Mouse (Mus musculus) lung, postnatal 0 days (tissue): ENCODE results near the gene Cir1. TPM values are rescaled to one million over a fixed set of nuclear protein-coding genes. Genes with fewer than 3 reads are reported as not detected.

Source experiments
- ATAC-seq: fragments of 200-750 bp; cut with Nextera tagmentation; 2 replicates; pipeline ENCODE4 v1.8.0; 2017; ENCODE audit warnings: moderate library complexity
- DNase-seq: peaks from one replicate; pipeline ENCODE4 v3.0.0-alpha.2; 2016; ENCODE audit warnings: low spot score
- H3K27ac ChIP-seq: fragments of 300-500 bp; sonication (generic); 2 replicates; pipeline ENCODE4 v1.5.1; 2014; ENCODE audit warnings: antibody characterized with exemption, mild to moderate bottlenecking, low read length, mixed read lengths
- H3K27me3 ChIP-seq: fragments of 300-500 bp; sonication (generic); replicated peaks from 2 replicates; pipeline ENCODE4 v1.6.1; 2014; ENCODE audit warnings: low read length, mixed read lengths; ENCODE audit not compliant: insufficient read depth
- H3K36me3 ChIP-seq: fragments of 300-500 bp; sonication (generic); 2 replicates; pipeline ENCODE4 v1.6.1; 2014; ENCODE audit warnings: low read length, mixed read lengths; ENCODE audit not compliant: insufficient read depth
- H3K4me1 ChIP-seq: fragments of 300-500 bp; sonication (generic); 2 replicates; pipeline ENCODE4 v1.6.1; 2014; ENCODE audit warnings: antibody characterized with exemption, low read depth, low read length, mixed read lengths; ENCODE audit not compliant: insufficient read depth
- H3K4me2 ChIP-seq: fragments of 300-500 bp; sonication (generic); replicated peaks from 2 replicates; pipeline ENCODE4 v1.6.1; 2014; ENCODE audit warnings: low read depth, mild to moderate bottlenecking, low read length, moderate library complexity, mixed read lengths
- H3K4me3 ChIP-seq: fragments of 300-500 bp; sonication (generic); 2 replicates; pipeline ENCODE4 v1.5.1; 2014; ENCODE audit warnings: low read depth, low read length
- H3K9ac ChIP-seq: fragments of 300-500 bp; sonication (generic); replicated peaks from 2 replicates; pipeline ENCODE4 v1.6.1; 2014; ENCODE audit warnings: low read depth, mild to moderate bottlenecking
- H3K9me3 ChIP-seq: fragments of 300-500 bp; sonication (generic); 2 replicates; pipeline ENCODE4 v1.6.1; 2016; ENCODE audit warnings: low read length, mixed read lengths
- CTCF ChIP-seq: IDR thresholded peaks from 2 replicates; pipeline ENCODE4 v1.5.1; 2016; ENCODE audit warnings: antibody characterized with exemption, mild to moderate bottlenecking
- EP300 ChIP-seq: IDR thresholded peaks from 2 replicates; pipeline ENCODE4 v1.6.1; 2016; ENCODE audit warnings: antibody characterized with exemption, mild to moderate bottlenecking, control low read depth
- WGBS: fragments of 180-500 bp; shearing (Covaris S2); extraction: QIAGEN DNeasy Blood & Tissue Kit; methylation state at CpG from one replicate; pipeline ENCODE4 v1.1.7; 2014; 5-methylcytosine and 5-hydroxymethylcytosine counted together
- polyA plus RNA-seq: library from polyadenylated mRNA; unstranded; fragments of >200 nt; fragmentation: Nextera tagmentation; extraction: Ambion mirVana; gene quantifications from 2 replicates; pipeline ENCODE4 v1.2.1, GENCODE M21; 2015

Cir1 gene
- polyA plus RNA-seq, 1 experiment from 2014 or later, result 39.3 TPM

DNA sequence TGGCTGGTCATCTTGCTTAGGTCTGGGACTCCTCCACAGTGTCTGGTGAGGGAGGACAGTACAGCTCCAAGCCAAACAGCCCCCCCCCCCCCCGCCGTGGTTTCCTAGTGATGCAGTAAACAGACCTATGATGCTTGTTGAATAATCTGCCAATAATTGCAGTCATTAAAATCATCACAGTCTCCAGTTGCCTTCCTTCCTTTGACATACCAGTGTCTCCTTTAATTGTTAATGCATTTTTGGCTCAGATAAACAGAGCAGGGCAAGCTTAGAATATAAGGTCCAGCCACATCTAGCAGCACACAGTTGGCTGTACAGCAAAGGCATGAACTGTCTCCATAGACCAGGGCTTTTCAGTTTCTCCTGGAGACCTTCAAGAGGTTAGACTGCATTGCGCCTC lies 45.3 kb downstream of the Cir1 start:
- ATAC-seq, result no peak

DNA sequence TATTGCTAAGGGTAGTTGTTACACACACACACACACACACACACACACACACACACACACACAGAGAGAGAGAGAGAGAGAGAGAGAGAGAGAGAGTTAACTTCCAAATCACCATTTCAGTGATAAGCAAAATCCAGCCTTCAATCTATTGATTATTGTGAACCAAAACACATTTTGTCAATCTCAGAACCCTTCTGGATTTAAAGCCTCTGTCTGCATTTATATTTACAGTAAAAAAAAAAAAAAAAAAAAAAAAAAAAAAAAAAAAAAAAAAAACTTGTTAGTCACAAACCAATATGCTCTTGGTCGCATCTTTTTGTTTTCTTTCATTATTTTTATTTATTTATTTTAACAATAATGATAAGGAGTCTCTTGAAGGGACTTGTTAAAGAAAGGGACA lies 45.9 kb downstream of the Cir1 start:
- Histone ChIP-seq H3K4me2 (no peak overlapping the region), H3K4me3 (no peak overlapping the region), H3K9me3 (no peaks in the 10 kb centered on the region), H3K27me3 (peaks cover 60% of the 10 kb centered on the region), H3K27ac (no peak overlapping the region), H3K36me3 (no peaks in the 10 kb centered on the region), H3K9ac (no peak overlapping the region), H3K4me1 (peaks cover 13% of the 10 kb centered on the region; the same call in 1 of the 2 replicates)
- no peak for DNase-seq
- ATAC-seq, result no peak
- TF ChIP-seq CTCF (no peak), EP300 (no peak)
- WGBS, result 32% methylated on average over 1 of the region's 1 CpGs

More for the DNA sequence above, 45.3 kb downstream of the Cir1 start:
- Histone ChIP-seq H3K27ac (no peak overlapping the region), H3K9ac (no peak overlapping the region), H3K4me2 (no peak overlapping the region), H3K4me1 (peaks cover 16% of the 10 kb centered on the region; the same call in 1 of the 2 replicates), H3K27me3 (peaks cover 62% of the 10 kb centered on the region), H3K9me3 (no peaks in the 10 kb centered on the region), H3K4me3 (no peak overlapping the region), H3K36me3 (no peaks in the 10 kb centered on the region)
- no peak for TF ChIP-seq CTCF
- TF ChIP-seq EP300, result no peak
- no peak for DNase-seq
- 14% methylated on average over 3 of the region's 3 CpGs for WGBS

DNA sequence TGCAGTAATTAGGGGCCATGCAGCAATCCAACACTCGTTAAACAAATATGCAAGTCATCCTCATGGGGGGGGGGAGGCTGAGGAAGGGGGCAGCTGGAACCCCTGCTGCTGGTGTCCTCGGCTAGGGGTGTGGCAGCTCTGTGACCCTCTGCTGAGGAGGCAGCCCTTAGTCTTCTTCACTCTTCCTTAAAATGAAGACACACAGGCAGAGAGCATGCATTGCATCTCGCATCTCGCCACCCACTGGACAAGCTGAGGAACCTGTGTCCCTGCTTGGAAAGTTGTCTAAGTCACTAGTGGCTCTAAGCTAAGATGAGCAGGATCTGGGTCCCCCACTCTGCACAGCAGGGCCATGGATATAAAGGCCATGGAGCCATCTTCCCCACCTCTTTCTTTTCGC lies 46.5 kb downstream of the Cir1 start:
- WGBS, result 8% methylated on average over 5 of the region's 5 CpGs
- H3K4me1 ChIP-seq, result peaks cover 12% of the 10 kb centered on the region; the same call in 1 of the 2 replicates
- H3K9me3 ChIP-seq, result no peaks in the 10 kb centered on the region
- H3K36me3 ChIP-seq, result no peaks in the 10 kb centered on the region
- H3K27me3 ChIP-seq, result peaks cover 54% of the 10 kb centered on the region
- ATAC-seq (no peak), DNase-seq (no peak)
- no peak overlapping the region for H3K4me2 ChIP-seq
- TF ChIP-seq CTCF (peak; percentile 38; the same call in 1 of the 2 replicates), EP300 (no peak)
- H3K4me3 ChIP-seq, result no peak overlapping the region
- no peak overlapping the region for H3K9ac ChIP-seq
- no peak overlapping the region for H3K27ac ChIP-seq

DNA sequence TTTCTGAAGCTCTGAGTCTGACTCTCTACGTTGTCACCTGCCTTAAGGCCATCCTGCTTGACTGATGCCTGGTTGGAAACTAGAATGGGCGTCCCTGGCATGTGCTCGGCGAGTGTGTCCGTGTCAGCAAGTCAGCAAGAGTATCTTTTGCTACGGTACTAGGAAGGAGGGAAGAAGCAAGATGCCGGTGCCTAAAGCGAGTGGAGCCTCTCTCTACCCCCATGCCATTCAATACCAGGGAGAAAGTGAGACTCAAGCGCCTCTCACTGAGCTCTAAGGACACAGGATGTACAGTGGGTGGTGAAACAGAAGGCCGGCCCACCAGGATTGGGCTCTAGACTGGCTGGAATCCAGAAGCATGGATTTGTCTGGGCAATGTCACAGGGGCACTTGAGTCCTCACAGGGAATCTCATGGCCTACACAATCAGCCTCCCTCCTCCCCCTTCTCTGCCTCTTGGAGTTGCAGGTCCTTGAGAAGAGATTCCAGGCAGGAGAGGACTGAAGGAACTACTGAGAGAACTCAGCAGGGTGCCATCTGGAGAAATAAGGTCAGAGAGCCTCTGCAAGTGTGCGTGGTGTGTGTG lies 47.8 kb downstream of the Cir1 start:
- H3K9me3 ChIP-seq, result no peaks in the 10 kb centered on the region
- H3K4me1 ChIP-seq, result peaks cover 12% of the 10 kb centered on the region; the same call in 1 of the 2 replicates
- peak overlapping the region; percentile 54; the same call in 1 of the 2 replicates for H3K4me2 ChIP-seq
- H3K27me3 ChIP-seq, result peaks cover 43% of the 10 kb centered on the region
- no peaks in the 10 kb centered on the region for H3K36me3 ChIP-seq
- ATAC-seq, result no peak
- peak overlapping the region; percentile 12; the same call in 1 of the 2 replicates for H3K4me3 ChIP-seq
- no peak overlapping the region for H3K27ac ChIP-seq
- WGBS, result 5% methylated on average over 10 of the region's 11 CpGs
- no peak overlapping the region for H3K9ac ChIP-seq
- TF ChIP-seq EP300 (no peak), CTCF (no peak)
- DNase-seq, result no peak

DNA sequence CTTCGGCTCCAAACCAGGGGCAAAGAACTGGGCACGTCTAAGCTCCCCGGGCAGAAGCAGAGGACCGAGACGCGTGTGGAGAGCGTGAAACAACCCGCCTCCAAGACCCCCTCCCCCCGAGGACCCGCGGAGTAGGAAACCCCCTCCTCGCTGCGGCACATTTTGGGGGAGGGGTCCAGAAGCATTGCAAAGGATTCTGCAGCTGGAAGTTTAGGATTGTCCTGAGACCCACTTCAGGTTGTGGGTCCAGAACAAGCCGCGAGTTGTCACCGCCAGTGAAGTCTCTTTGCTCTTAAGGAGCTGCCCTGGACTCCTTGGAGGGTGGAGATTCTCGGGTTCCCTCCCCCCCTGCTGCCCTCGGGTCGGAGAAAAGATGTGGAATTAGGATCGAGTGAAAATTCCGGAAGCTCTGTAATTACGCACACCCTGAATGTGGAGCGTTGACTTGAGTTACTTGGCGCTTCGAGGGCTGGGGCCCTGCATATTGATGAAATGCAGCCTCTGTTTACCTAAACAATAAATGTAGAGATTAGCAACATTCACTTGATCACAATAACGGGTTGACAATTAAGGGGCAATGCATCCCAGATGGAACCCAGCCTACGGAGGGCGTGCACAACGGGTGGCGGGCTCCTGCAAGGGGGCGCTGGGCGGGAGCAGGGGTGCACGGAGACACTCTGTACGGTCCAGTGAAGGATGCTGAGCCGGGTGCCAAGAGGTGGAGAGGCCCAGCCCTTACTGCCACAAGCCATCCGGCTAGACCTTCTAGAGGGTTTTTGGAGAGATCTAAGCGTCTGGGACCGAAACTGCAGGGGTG lies 48.5 kb downstream of the Cir1 start:
- DNase-seq, result peak; percentile 57

DNA sequence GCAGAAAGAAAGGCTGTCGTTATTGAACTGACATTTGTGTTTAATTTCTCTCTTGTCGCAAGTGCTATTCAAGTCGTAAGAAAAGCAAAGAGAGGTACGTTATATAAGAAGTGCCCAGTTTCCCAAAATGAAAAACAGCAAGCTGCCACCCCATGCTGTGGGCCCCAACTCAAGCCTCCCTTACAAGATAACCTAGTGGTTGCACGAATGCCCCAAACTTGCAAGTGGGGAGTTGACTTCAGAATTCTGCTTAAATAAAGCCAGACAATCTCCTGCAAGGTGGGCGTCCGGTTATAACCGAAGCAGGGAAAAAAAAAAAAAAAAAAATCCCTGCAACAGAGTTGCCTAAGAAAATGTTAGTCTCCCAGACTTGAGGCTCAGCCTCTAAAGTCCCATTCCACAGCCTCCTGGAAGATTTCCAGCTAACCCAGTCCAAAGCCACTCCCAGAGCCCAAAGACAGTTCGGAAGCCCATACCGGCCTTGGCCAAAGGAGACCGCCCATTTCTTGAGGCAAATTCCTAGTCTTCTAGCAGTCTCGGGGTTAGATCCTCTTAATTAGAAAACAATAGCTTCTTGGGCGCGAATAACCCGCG lies 49.2 kb downstream of the Cir1 start:
- H3K9ac ChIP-seq, result no peak overlapping the region
- peaks cover 38% of the 10 kb centered on the region for H3K27me3 ChIP-seq
- H3K4me1 ChIP-seq, result peaks cover 12% of the 10 kb centered on the region; the same call in 1 of the 2 replicates
- H3K9me3 ChIP-seq, result no peaks in the 10 kb centered on the region
- TF ChIP-seq CTCF, result no peak
- TF ChIP-seq EP300, result no peak
- DNase-seq, result peak; percentile 52
- peak overlapping the region; percentile 54 for H3K4me2 ChIP-seq
- ATAC-seq, result no peak
- peak overlapping the region; percentile 26 for H3K4me3 ChIP-seq
- H3K36me3 ChIP-seq, result no peaks in the 10 kb centered on the region
- 9% methylated on average over 16 of the region's 16 CpGs for WGBS
- no peak overlapping the region for H3K27ac ChIP-seq

More for the DNA sequence above, 48.5 kb downstream of the Cir1 start:
- H3K27ac ChIP-seq, result no peak overlapping the region
- peak overlapping the region; percentile 54 for H3K4me2 ChIP-seq
- WGBS, result under 1% methylated on average over 38 of the region's 38 CpGs
- peaks cover 12% of the 10 kb centered on the region; the same call in 1 of the 2 replicates for H3K4me1 ChIP-seq
- no peaks in the 10 kb centered on the region for H3K36me3 ChIP-seq
- H3K4me3 ChIP-seq, result peak overlapping the region; percentile 26
- H3K9me3 ChIP-seq, result no peaks in the 10 kb centered on the region
- TF ChIP-seq CTCF (no peak), EP300 (no peak)
- peak; percentile 40; the same call in 1 of the 2 replicates for ATAC-seq
- H3K9ac ChIP-seq, result no peak overlapping the region
- H3K27me3 ChIP-seq, result peaks cover 41% of the 10 kb centered on the region
